Mouse (Mus musculus) liver, embryonic 11.5 days (tissue): ENCODE data around the gene Galns. TPM values are rescaled to one million over a fixed set of nuclear protein-coding genes. Genes with fewer than 3 reads are reported as not detected.
A peak's percentile ranks its signal among the peaks of the same experiment; 100 is the strongest.

Experiments
- ATAC-seq: fragments of 200-750 bp; cut with Nextera tagmentation; replicated peaks from 2 replicates; pipeline ENCODE4 v1.8.0; 2017; ENCODE audit warnings: moderate number of reproducible peaks, mild to moderate bottlenecking, moderate TSS enrichment, moderate library complexity; ENCODE audit not compliant: low FRiP score
- DNase-seq: peaks from one replicate; pipeline ENCODE4 v3.0.0-alpha.2; 2017; ENCODE audit warnings: low spot score
- H3K27ac ChIP-seq: fragments of 300-500 bp; sonication (generic); 2 replicates; pipeline ENCODE4 v1.5.1; 2014; ENCODE audit warnings: mild to moderate bottlenecking, low read depth, low read length, control low read depth
- H3K27me3 ChIP-seq: fragments of 300-500 bp; sonication (generic); replicated peaks from 2 replicates; pipeline ENCODE4 v1.6.1; 2014; ENCODE audit warnings: low read length, mixed read lengths; ENCODE audit not compliant: control insufficient read depth, insufficient read depth
- H3K36me3 ChIP-seq: fragments of 300-500 bp; sonication (generic); 2 replicates; pipeline ENCODE4 v1.6.1; 2014; ENCODE audit warnings: mild to moderate bottlenecking, low read length, moderate library complexity, mixed read lengths; ENCODE audit not compliant: control insufficient read depth, insufficient read depth
- H3K4me1 ChIP-seq: fragments of 300-500 bp; sonication (generic); replicated peaks from 2 replicates; pipeline ENCODE4 v1.6.1; 2014; ENCODE audit warnings: low read length, mixed read lengths; ENCODE audit not compliant: control insufficient read depth, insufficient read depth
- H3K4me2 ChIP-seq: fragments of 300-500 bp; sonication (generic); 2 replicates; pipeline ENCODE4 v1.6.1; 2014; ENCODE audit warnings: mild to moderate bottlenecking, control low read depth, moderate library complexity
- H3K4me3 ChIP-seq: fragments of 300-500 bp; sonication (generic); 2 replicates; pipeline ENCODE4 v1.5.1; 2014; ENCODE audit warnings: low read depth, low read length, control low read depth
- H3K9ac ChIP-seq: fragments of 300-500 bp; sonication (generic); 2 replicates; pipeline ENCODE4 v1.6.1; 2014; ENCODE audit warnings: low read depth, low read length, control low read depth
- H3K9me3 ChIP-seq: fragments of 300-500 bp; sonication (generic); 2 replicates; pipeline ENCODE4 v1.6.1; 2016; ENCODE audit warnings: low read length, inconsistent platforms, mixed read lengths; ENCODE audit not compliant: control insufficient read depth
- WGBS: fragments of 180-500 bp; shearing (Covaris S2); extraction: QIAGEN DNeasy Blood & Tissue Kit; methylation state at CpG from one replicate; pipeline ENCODE4 v1.1.7; 2014; 5-methylcytosine and 5-hydroxymethylcytosine counted together
- polyA plus RNA-seq: library from polyadenylated mRNA; unstranded; fragments of >200 nt; fragmentation: Nextera tagmentation; extraction: Ambion mirVana; gene quantifications from 2 replicates; pipeline ENCODE4 v1.2.1, GENCODE M21; 2014

Gene Galns
- polyA plus RNA-seq, 1 experiment from 2014 or later: 6.6 TPM

- WGBS: 72% methylated on average over 5 of the region's 5 CpGs
- no peak for ATAC-seq
Observed at GRCm38 (mm10) chr8:122624653-122625052, 13.4 kb upstream of the Galns start.

GRCm38 (mm10) chr8:122623844-122624642 is 12.8 kb upstream of the Galns start:
- Histone ChIP-seq H3K4me1 (peaks cover 14% of the 10 kb centered on the region), H3K4me2 (no peak overlapping the region), H3K27ac (no peak overlapping the region), H3K9me3 (no peaks in the 10 kb centered on the region), H3K4me3 (no peak overlapping the region), H3K27me3 (no peaks in the 10 kb centered on the region), H3K9ac (no peak overlapping the region), H3K36me3 (peaks cover 3% of the 10 kb centered on the region; the same call in 1 of the 2 replicates)
- WGBS: 87% methylated on average over 17 of the region's 17 CpGs
- no peak for DNase-seq
- ATAC-seq: no peak

More at GRCm38 (mm10) chr8:122624653-122625052, 13.4 kb upstream of the Galns start:
- Histone ChIP-seq H3K4me3 (no peak overlapping the region), H3K9me3 (no peaks in the 10 kb centered on the region), H3K36me3 (peaks cover 6% of the 10 kb centered on the region; the same call in 1 of the 2 replicates), H3K4me2 (no peak overlapping the region), H3K4me1 (peaks cover 9% of the 10 kb centered on the region; the same call in 1 of the 2 replicates), H3K27ac (no peak overlapping the region), H3K27me3 (no peaks in the 10 kb centered on the region), H3K9ac (no peak overlapping the region)
- no peak for DNase-seq

DNA sequence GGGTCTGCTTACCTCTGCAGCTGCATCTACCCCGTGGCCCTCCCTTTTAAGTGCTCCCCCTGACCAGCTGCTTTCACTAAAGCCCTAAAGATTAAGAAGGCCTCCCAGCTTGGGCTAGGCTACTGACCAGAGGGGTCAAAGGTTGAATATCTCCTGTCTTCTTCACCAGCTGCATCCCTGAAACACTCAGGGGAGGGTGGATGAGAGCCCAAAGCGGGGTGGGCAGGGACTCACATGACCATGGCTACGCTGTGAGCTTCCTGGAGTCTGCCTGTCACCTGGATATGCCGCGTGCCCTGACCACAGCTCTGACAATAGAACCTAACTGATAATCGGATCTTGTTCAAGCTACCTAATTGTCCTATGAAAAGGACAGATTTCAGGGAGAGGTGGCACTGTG is 11.5 kb upstream of the Galns start, which contains the start of gene Pabpn1l:
Gene Pabpn1l, minus strand, starts transcription at position 13 of the 400 bp plus-strand sequence.
- DNase-seq: no peak
- Histone ChIP-seq H3K27ac (no peak within 1 kb of the TSS), H3K36me3 (no peaks in the 10 kb centered on the region), H3K9ac (no peak within 1 kb of the TSS), H3K4me1 (peaks cover 25% of the 10 kb centered on the region), H3K4me2 (no peak within 1 kb of the TSS), H3K9me3 (no peaks in the 10 kb centered on the region), H3K27me3 (no peaks in the 10 kb centered on the region), H3K4me3 (no peak within 1 kb of the TSS)
- ATAC-seq: no peak
- 67% methylated on average over 6 of the region's 6 CpGs for WGBS

DNA sequence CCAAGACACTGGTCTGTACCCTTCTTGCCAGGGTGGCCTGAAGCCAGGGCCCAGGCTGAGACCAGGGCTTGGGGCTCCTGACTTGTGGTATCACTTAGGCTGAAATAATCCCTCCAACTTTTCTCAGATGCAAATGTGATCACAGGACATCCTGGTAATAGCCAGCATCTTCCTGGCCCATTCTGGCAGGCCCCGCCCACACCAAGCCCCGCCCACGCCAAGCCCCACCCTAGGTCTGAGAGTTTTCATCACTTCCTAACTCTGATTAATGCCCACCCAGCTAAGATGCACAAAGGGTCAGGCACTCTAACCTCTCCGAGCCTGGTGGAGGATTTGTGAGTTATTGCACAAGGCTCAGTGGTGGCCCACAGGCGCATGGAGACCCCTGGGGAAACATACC is 9.2 kb upstream of the Galns start:
- Histone ChIP-seq H3K36me3 (no peaks in the 10 kb centered on the region), H3K27ac (no peak overlapping the region), H3K27me3 (no peaks in the 10 kb centered on the region), H3K4me1 (peaks cover 25% of the 10 kb centered on the region), H3K4me3 (no peak overlapping the region), H3K9ac (no peak overlapping the region), H3K4me2 (no peak overlapping the region), H3K9me3 (no peaks in the 10 kb centered on the region)
- ATAC-seq: no peak
- no peak for DNase-seq
- 38% methylated on average over 5 of the region's 5 CpGs for WGBS

DNA sequence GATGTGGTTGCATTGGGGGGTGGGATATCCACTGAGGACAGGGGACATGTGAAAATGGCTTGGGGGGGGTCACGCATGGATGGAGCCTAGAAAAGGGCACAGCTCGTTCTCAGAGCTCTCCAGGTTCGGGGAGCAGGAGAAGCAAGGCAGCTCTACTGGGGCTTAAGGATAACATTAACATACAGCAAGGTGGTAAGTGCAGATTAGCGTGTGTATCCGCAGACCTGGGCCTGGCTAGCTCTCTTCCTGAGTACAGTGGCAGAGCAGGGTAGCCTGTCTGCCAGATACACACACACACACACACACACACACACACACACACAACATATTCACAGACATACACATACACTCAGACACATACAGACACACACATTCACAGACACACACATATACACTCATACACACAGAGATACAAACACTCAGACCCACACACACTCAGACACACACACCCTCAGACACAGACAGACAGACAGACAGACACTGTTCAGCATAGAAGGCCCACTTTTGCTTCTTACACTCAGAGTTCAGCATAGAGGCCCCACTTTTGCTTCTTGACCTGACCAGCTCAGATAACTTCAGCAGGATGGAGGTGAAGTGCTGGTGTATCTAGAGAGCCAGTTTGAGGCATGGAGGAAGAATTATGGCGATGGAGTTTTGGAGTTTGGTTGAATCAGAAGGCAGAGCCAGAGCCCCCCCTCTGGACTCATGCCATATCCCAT is 7.6 kb upstream of the Galns start:
- ATAC-seq: peak; percentile 92
- H3K4me3 ChIP-seq: no peak overlapping the region
- DNase-seq: no peak
- peak overlapping the region; percentile 46; the same call in 1 of the 2 replicates for H3K9ac ChIP-seq
- 54% methylated on average over 6 of the region's 6 CpGs for WGBS
- H3K4me1 ChIP-seq: peaks cover 25% of the 10 kb centered on the region
- no peaks in the 10 kb centered on the region for H3K36me3 ChIP-seq
- peak overlapping the region; percentile 67; the same call in 1 of the 2 replicates for H3K27ac ChIP-seq
- peak overlapping the region; percentile 46 for H3K4me2 ChIP-seq
- no peaks in the 10 kb centered on the region for H3K9me3 ChIP-seq
- no peaks in the 10 kb centered on the region for H3K27me3 ChIP-seq

GRCm38 (mm10) chr8:122617947-122618546 is 6.8 kb upstream of the Galns start:
- Histone ChIP-seq H3K9me3 (no peaks in the 10 kb centered on the region), H3K27ac (peak overlapping the region; percentile 67), H3K4me3 (no peak overlapping the region), H3K4me2 (peak overlapping the region; percentile 46), H3K36me3 (no peaks in the 10 kb centered on the region), H3K27me3 (no peaks in the 10 kb centered on the region), H3K4me1 (peaks cover 25% of the 10 kb centered on the region), H3K9ac (peak overlapping the region; percentile 32)
- DNase-seq (peak; percentile 75), ATAC-seq (peak; percentile 27)
- WGBS: 41% methylated on average over 5 of the region's 7 CpGs

GRCm38 (mm10) chr8:122616181-122616905 is 5.1 kb upstream of the Galns start:
- Histone ChIP-seq H3K4me2 (no peak overlapping the region), H3K36me3 (no peaks in the 10 kb centered on the region), H3K4me3 (no peak overlapping the region), H3K27ac (no peak overlapping the region), H3K9me3 (no peaks in the 10 kb centered on the region), H3K4me1 (peaks cover 32% of the 10 kb centered on the region), H3K27me3 (no peaks in the 10 kb centered on the region), H3K9ac (no peak overlapping the region)
- WGBS: 72% methylated on average over 9 of the region's 9 CpGs
- ATAC-seq (no peak), DNase-seq (no peak)
